Mouse (Mus musculus) G1E (cell line): ENCODE data around the gene Cir1.

Source experiments
- CTCF ChIP-seq: IDR thresholded peaks from 2 replicates; pipeline ENCODE4 v1.5.1; 2012; ENCODE audit warnings: low read depth, low read length, inconsistent platforms, mixed read lengths
- POLR2AphosphoS5 ChIP-seq: IDR thresholded peaks from 2 replicates; pipeline ENCODE4 v1.6.1; 2012; ENCODE audit warnings: low read depth, low read length, inconsistent platforms; ENCODE audit not compliant: insufficient replicate concordance

GRCm38 (mm10) chr2:73277021-73277708 is 35.3 kb downstream of the Cir1 start:
- TF ChIP-seq CTCF: no peak
- TF ChIP-seq POLR2AphosphoS5: no peak
